Mouse (Mus musculus) G1E (cell line): ENCODE results near the gene Fam89b. TPM values are rescaled to one million over a fixed set of nuclear protein-coding genes. Genes with fewer than 3 reads are reported as not detected.
"Not testable (repeated sequence)": the region's sequence is repeated elsewhere in the genome, so short reads cannot be mapped to it uniquely, and the experiment has no call there.

Source experiments
- ATAC-seq: 2 replicates; pipeline ENCODE4 v1.8.0; 2016; ENCODE audit warnings: mild to moderate bottlenecking; ENCODE audit not compliant: insufficient number of reproducible peaks, poor library complexity, low FRiP score, severe bottlenecking; ENCODE audit errors: extremely low read depth
- DNase-seq: peaks from one replicate; pipeline ENCODE4 v3.0.0; 2012; ENCODE audit warnings: low spot score
- H3K27me3 ChIP-seq: 2 replicates; pipeline ENCODE4 v1.6.1; 2012; ENCODE audit warnings: mild to moderate bottlenecking, low read length, inconsistent platforms; ENCODE audit not compliant: insufficient read depth
- H3K36me3 ChIP-seq: replicated peaks from 2 replicates; pipeline ENCODE3; 2012; ENCODE audit warnings: mild to moderate bottlenecking, inconsistent platforms
- H3K4me1 ChIP-seq: 2 replicates; pipeline ENCODE4 v1.6.1; 2012; ENCODE audit warnings: low read depth, low read length, inconsistent platforms, mixed read lengths; ENCODE audit not compliant: insufficient read depth
- H3K4me3 ChIP-seq: 2 replicates; pipeline ENCODE4 v1.5.1; 2012; ENCODE audit warnings: low read depth, mild to moderate bottlenecking, inconsistent platforms, low read length, moderate library complexity, mixed read lengths
- H3K9me3 ChIP-seq: replicated peaks from 2 replicates; pipeline ENCODE4 v1.6.1; 2012; ENCODE audit warnings: inconsistent platforms
- CTCF ChIP-seq: IDR thresholded peaks from 2 replicates; pipeline ENCODE4 v1.5.1; 2012; ENCODE audit warnings: low read depth, low read length, inconsistent platforms, mixed read lengths
- GATA1 ChIP-seq: IDR thresholded peaks from 2 replicates; pipeline ENCODE4 v1.6.1; 2012; ENCODE audit warnings: borderline replicate concordance, low read length, inconsistent platforms, mixed read lengths
- GATA2 ChIP-seq: IDR thresholded peaks from 2 replicates; pipeline ENCODE4 v1.6.1; 2012; ENCODE audit warnings: low read depth, low read length, inconsistent platforms, borderline replicate concordance
- POLR2AphosphoS5 ChIP-seq: IDR thresholded peaks from 2 replicates; pipeline ENCODE4 v1.6.1; 2012; ENCODE audit warnings: low read depth, low read length, inconsistent platforms; ENCODE audit not compliant: insufficient replicate concordance
- TAL1 ChIP-seq: conservative IDR thresholded peaks from 2 replicates; pipeline ENCODE4 v1.6.1; 2012; ENCODE audit warnings: low read depth, low read length, inconsistent platforms, mixed read lengths
- polyA plus RNA-seq: library from polyadenylated mRNA; stranded (reverse); fragments of >175 nt; gene quantifications from 2 replicates; pipeline ENCODE4 v1.2.3, GENCODE M21; 2012
- total RNA-seq, 2 experiments: library from RNA; stranded (forward) in 1 of 2; stranded (reverse) in 1 of 2; fragments of 200-1000 nt in 1 of 2; fragments of >200 nt in 1 of 2; fragmentation: Nextera tagmentation in 1 of 2; gene quantifications; 2 replicates each; pipeline ENCODE4 v1.2.3; 2014 to 2017

Fam89b gene
- total and polyA plus RNA-seq, 3 experiments, result 21.9 to 56.7 (median 23.4) TPM

GRCm38 (mm10) chr19:5690343-5690735 is 39.1 kb downstream of the Fam89b start:
- H3K36me3 ChIP-seq, result peaks cover 73% of the 10 kb centered on the region
- TF ChIP-seq CTCF, result no peak
- TF ChIP-seq TAL1, result no peak
- no peak for TF ChIP-seq GATA2
- TF ChIP-seq GATA1, result no peak
- no peak for TF ChIP-seq POLR2AphosphoS5
- H3K9me3 ChIP-seq, result no peaks in the 10 kb centered on the region
- no peak for ATAC-seq
- peaks cover 71% of the 10 kb centered on the region for H3K4me1 ChIP-seq
- no peak for DNase-seq
- peak overlapping the region; percentile 86 for H3K4me3 ChIP-seq
- H3K27me3 ChIP-seq, result no peaks in the 10 kb centered on the region

- H3K27me3 ChIP-seq, result no peaks in the 10 kb centered on the region
- TF ChIP-seq GATA1 (no peak), CTCF (no peak), TAL1 (no peak), GATA2 (no peak), POLR2AphosphoS5 (no peak)
- peak; percentile 61; the same call in 1 of the 2 replicates for ATAC-seq
- H3K4me3 ChIP-seq, result peak overlapping the region; percentile 86
- H3K4me1 ChIP-seq, result peaks cover 67% of the 10 kb centered on the region
- peak; percentile 96 for DNase-seq
- no peaks in the 10 kb centered on the region for H3K9me3 ChIP-seq
- H3K36me3 ChIP-seq, result peaks cover 73% of the 10 kb centered on the region
Observed at GRCm38 (mm10) chr19:5689565-5690342, 39.7 kb downstream of the Fam89b start.

- DNase-seq (no peak), ATAC-seq (no peak)
- peaks cover 70% of the 10 kb centered on the region for H3K4me1 ChIP-seq
- peak overlapping the region; percentile 86 for H3K4me3 ChIP-seq
- H3K9me3 ChIP-seq, result no peaks in the 10 kb centered on the region
- no peak for TF ChIP-seq GATA2
- no peak for TF ChIP-seq POLR2AphosphoS5
- no peak for TF ChIP-seq TAL1
- no peak for TF ChIP-seq GATA1
- TF ChIP-seq CTCF, result no peak
- H3K27me3 ChIP-seq, result no peaks in the 10 kb centered on the region
- H3K36me3 ChIP-seq, result peaks cover 73% of the 10 kb centered on the region
Observed at GRCm38 (mm10) chr19:5689088-5689428, 40.4 kb downstream of the Fam89b start.

GRCm38 (mm10) chr19:5688200-5689087 is 41.0 kb downstream of the Fam89b start, which contains the start of the genes Map3k11 and Pcnx3:
TSS of gene Map3k11 (plus strand) at chr19:5688742.
TSS of gene Pcnx3 (minus strand) at chr19:5688908.
- DNase-seq (peak; percentile 95), ATAC-seq (peak; percentile 72)
- H3K4me1 ChIP-seq, result peaks cover 67% of the 10 kb centered on the region
- H3K27me3 ChIP-seq, result no peaks in the 10 kb centered on the region
- TF ChIP-seq GATA1, result no peak
- TF ChIP-seq GATA2, result no peak
- no peak for TF ChIP-seq TAL1
- H3K36me3 ChIP-seq, result peaks cover 73% of the 10 kb centered on the region
- H3K4me3 ChIP-seq, result peak within 1 kb of the TSS; percentile 86
- no peaks in the 10 kb centered on the region for H3K9me3 ChIP-seq

- Histone ChIP-seq H3K9me3 (no peaks in the 10 kb centered on the region), H3K36me3 (peaks cover 73% of the 10 kb centered on the region), H3K4me3 (peak overlapping the region; percentile 86), H3K4me1 (peaks cover 66% of the 10 kb centered on the region), H3K27me3 (no peaks in the 10 kb centered on the region)
- no peak for ATAC-seq
- TF ChIP-seq GATA1 (no peak), TAL1 (no peak), POLR2AphosphoS5 (no peak), GATA2 (no peak), CTCF (no peak)
- no peak for DNase-seq
Observed at GRCm38 (mm10) chr19:5687738-5688137, 41.7 kb downstream of the Fam89b start.

GRCm38 (mm10) chr19:5686954-5687353 is 42.5 kb downstream of the Fam89b start:
- Histone ChIP-seq H3K4me1 (peaks cover 58% of the 10 kb centered on the region), H3K4me3 (peak overlapping the region; percentile 86; the same call in 1 of the 2 replicates), H3K36me3 (peaks cover 73% of the 10 kb centered on the region)
- H3K9me3 ChIP-seq, DNase-seq, H3K27me3 ChIP-seq, ATAC-seq: not testable (repeated sequence)
